In the genomic region with DNA sequence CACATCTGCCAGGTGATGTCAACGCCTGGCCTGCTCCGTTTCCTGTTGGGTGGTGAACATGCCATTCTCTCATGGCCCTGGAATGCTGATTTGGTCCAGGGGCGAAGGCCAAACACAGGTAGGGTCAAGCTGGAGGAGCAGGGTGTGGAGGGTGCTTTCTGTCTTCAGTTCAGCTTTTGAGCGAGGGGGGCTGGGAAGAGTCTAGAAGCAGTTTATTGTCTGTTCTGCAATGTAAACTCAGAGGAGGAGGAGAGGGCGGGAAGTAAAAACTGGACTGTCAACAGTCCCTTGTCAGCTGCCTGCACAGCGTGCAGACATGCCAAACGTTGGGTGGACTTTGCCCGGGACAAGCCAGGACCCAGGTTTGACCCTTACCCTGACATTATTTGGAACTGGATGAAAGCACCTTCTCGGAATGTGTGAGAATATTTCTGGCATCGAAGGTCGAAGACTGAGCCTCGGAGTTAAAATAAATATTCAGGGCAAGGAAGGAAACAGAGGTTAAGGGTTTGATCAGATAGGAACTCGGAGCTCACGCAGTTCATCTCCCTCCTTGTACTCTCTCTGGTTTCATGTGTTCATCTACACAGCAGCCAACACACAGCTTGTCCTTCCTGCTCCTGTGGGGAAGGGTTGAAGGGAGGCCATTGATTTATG, we compare ENCODE assay signal across 8 mouse cellular contexts.
A peak's percentile ranks its signal among the peaks of the same experiment; 100 is the strongest.
DNase-seq lines count a peak whose midpoint lies in the region; ATAC-seq lines count a peak whose summit lies in the region.

No protein-coding gene starts in this region.

- H3K36me3 ChIP-seq in intestine, embryonic 15.5 days = no peaks in the 10 kb centered on the region
- no peaks in the 10 kb centered on the region for H3K36me3 ChIP-seq in liver, embryonic 13.5 days
- no peaks in the 10 kb centered on the region for H3K36me3 ChIP-seq in stomach, embryonic 15.5 days
- no peaks in the 10 kb centered on the region for H3K36me3 ChIP-seq in forebrain, embryonic 12.5 days (replicated peaks)

- peak overlapping the region; percentile 0; the same call in 1 of the 2 replicates for H3K4me2 ChIP-seq in intestine, embryonic 15.5 days (replicated peaks)
- H3K4me2 ChIP-seq in liver, embryonic 13.5 days = no peak overlapping the region
- peak overlapping the region; percentile 28; the same call in 1 of the 2 replicates for H3K4me2 ChIP-seq in stomach, embryonic 15.5 days
- no peak overlapping the region for H3K4me2 ChIP-seq in forebrain, embryonic 12.5 days

- peak overlapping the region; percentile 2; the same call in 1 of the 2 replicates for H3K27ac ChIP-seq in intestine, embryonic 15.5 days
- no peak overlapping the region for H3K27ac ChIP-seq in liver, embryonic 13.5 days
- peak overlapping the region; percentile 66 for H3K27ac ChIP-seq in stomach, embryonic 15.5 days
- no peak overlapping the region for H3K27ac ChIP-seq in forebrain, embryonic 12.5 days

- 10% methylated on average over 14 of the region's 14 CpGs for WGBS in intestine, embryonic 15.5 days
- 17% methylated on average over 14 of the region's 14 CpGs for WGBS in liver, embryonic 13.5 days (ENCODE audit: insufficient replicate concordance)
- WGBS in stomach, embryonic 15.5 days = 11% methylated on average over 14 of the region's 14 CpGs
- WGBS in forebrain, embryonic 12.5 days = 65% methylated on average over 14 of the region's 14 CpGs

- H3K27me3 ChIP-seq in intestine, embryonic 15.5 days (replicated peaks) = no peaks in the 10 kb centered on the region
- no peaks in the 10 kb centered on the region for H3K27me3 ChIP-seq in liver, embryonic 13.5 days
- no peaks in the 10 kb centered on the region for H3K27me3 ChIP-seq in stomach, embryonic 15.5 days (replicated peaks)
- no peaks in the 10 kb centered on the region for H3K27me3 ChIP-seq in forebrain, embryonic 12.5 days

- peaks cover 10% of the 10 kb centered on the region for H3K4me1 ChIP-seq in intestine, embryonic 15.5 days (replicated peaks)
- peaks cover 17% of the 10 kb centered on the region for H3K4me1 ChIP-seq in liver, embryonic 13.5 days (replicated peaks)
- H3K4me1 ChIP-seq in stomach, embryonic 15.5 days = peaks cover 13% of the 10 kb centered on the region
- peaks cover 6% of the 10 kb centered on the region for H3K4me1 ChIP-seq in forebrain, embryonic 12.5 days

- ATAC-seq in intestine, embryonic 15.5 days = peak; percentile 90
- peak; percentile 71 for ATAC-seq in liver, embryonic 13.5 days (ENCODE audit: low read depth)
- peak; percentile 76 for ATAC-seq in stomach, embryonic 15.5 days (ENCODE audit: insufficient read depth, low FRiP score, low read depth)
- ATAC-seq in forebrain, embryonic 12.5 days (ENCODE audit: low FRiP score) = no peak

- H3K4me3 ChIP-seq in intestine, embryonic 15.5 days (replicated peaks) = no peak overlapping the region
- no peak overlapping the region for H3K4me3 ChIP-seq in liver, embryonic 13.5 days (replicated peaks)
- H3K4me3 ChIP-seq in stomach, embryonic 15.5 days (replicated peaks) = no peak overlapping the region
- no peak overlapping the region for H3K4me3 ChIP-seq in forebrain, embryonic 12.5 days (replicated peaks)

- H3K9me3 ChIP-seq in intestine, embryonic 15.5 days = no peaks in the 10 kb centered on the region
- no peaks in the 10 kb centered on the region for H3K9me3 ChIP-seq in liver, embryonic 13.5 days (replicated peaks)
- no peaks in the 10 kb centered on the region for H3K9me3 ChIP-seq in stomach, embryonic 15.5 days
- no peaks in the 10 kb centered on the region for H3K9me3 ChIP-seq in forebrain, embryonic 12.5 days

- DNase-seq in adrenal gland, postnatal 14 days = peak; percentile 70
- DNase-seq in gastrocnemius, adult 8-10 months (ENCODE audit: low spot score in 2 of 2) = peak; percentile 18 to 41
- no peak for DNase-seq in liver, embryonic 13.5 days
- DNase-seq in natural killer cell, adult 2 months (ENCODE audit: low spot score in 2 of 2) = no peak
- no peak for DNase-seq in right cerebral cortex, adult 18-20 months

- no peak overlapping the region for H3K9ac ChIP-seq in intestine, embryonic 15.5 days
- H3K9ac ChIP-seq in liver, embryonic 13.5 days = no peak overlapping the region
- no peak overlapping the region for H3K9ac ChIP-seq in stomach, embryonic 15.5 days
- no peak overlapping the region for H3K9ac ChIP-seq in forebrain, embryonic 12.5 days

Comparison
In these comparisons a context has a peak if more than half of its experiments do, and no peak if none do; other contexts are left out.
1. DNase-seq: peak in adrenal gland, postnatal 14 days (single experiment) and gastrocnemius, adult 8-10 months (2 of 2); none in liver, embryonic 13.5 days (single experiment), natural killer cell, adult 2 months (0 of 2) and right cerebral cortex, adult 18-20 months (single experiment).
2. H3K27ac ChIP-seq: peak in intestine, embryonic 15.5 days (single experiment) and stomach, embryonic 15.5 days (single experiment); none in liver, embryonic 13.5 days (single experiment) and forebrain, embryonic 12.5 days (single experiment).
3. H3K4me2 ChIP-seq: peak in intestine, embryonic 15.5 days (single experiment) and stomach, embryonic 15.5 days (single experiment); none in liver, embryonic 13.5 days (single experiment) and forebrain, embryonic 12.5 days (single experiment).